In the genomic region with DNA sequence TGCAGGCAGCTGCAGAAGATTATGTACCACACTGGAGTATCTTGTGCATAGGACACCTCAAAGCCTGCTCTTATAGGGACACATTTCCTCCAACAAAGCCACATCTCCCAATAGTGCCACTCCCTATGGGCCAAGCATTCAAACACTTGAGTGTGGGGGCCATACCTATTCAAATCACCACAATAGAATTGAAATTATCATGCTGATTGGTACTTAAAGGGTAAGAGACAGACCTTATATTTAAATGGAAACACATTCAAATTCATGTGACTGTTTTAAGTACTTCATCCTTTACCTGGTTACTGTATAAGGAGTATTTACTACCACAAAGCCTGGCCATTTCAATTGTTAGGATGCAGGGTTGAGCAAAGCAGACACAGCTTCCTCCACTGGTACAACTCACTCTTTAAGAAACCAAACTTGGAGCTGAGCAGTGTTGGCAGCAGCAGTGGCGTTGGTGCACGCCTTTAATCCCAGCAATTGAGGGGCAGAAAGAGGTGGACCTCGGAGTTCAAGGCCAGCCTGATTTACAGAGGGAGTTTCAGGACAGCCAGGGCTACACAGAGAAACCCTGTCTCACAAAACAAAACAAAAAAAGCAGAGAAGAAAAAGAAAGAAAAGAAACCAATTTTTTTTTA, we compare ENCODE assay signal across 17 mouse cellular contexts. TPM values are rescaled to one million over a fixed set of nuclear protein-coding genes. Genes with fewer than 3 reads are reported as not detected.
DNase-seq lines count a peak whose midpoint lies in the region; TF ChIP-seq lines count a peak whose summit lies in the region.
"Had no signal": no experiment of that assay in that cellular context is flagged by ENCODE, and none has a peak within 500 bp of the region (broad histone marks: within the 10 kb centered on the region; RNA-seq: fewer than 3 reads in every experiment).

No protein-coding gene starts in this region.

- peaks cover 12% of the 10 kb centered on the region for H3K36me3 ChIP-seq in ES-Bruce4 (ENCODE audit: control insufficient read depth, insufficient read depth, low read length, poor library complexity, severe bottlenecking)
- peaks cover 6% of the 10 kb centered on the region for H3K36me3 ChIP-seq in ES-E14 (ENCODE audit: control insufficient read depth, insufficient read depth, low read length, poor library complexity, severe bottlenecking)

- H3K4me3 ChIP-seq in ES-Bruce4 (ENCODE audit: low read depth, low read length) (no peak overlapping the region), ES-E14 (ENCODE audit: insufficient read depth in 1 of 2, low read depth in 1 of 2, low read length in 2 of 2, poor library complexity in 1 of 2, severe bottlenecking in 1 of 2) (no peak overlapping the region)
- H3K4me3 ChIP-seq: embryonic facial prominence, embryonic 13.5 days; forebrain, embryonic 12.5 days; heart, embryonic 13.5 days; hindbrain, embryonic 12.5 days had no signal

- H3K9ac ChIP-seq in ES-Bruce4 (ENCODE audit: low read depth, poor library complexity, severe bottlenecking) (no peak overlapping the region), ES-E14 (ENCODE audit: insufficient read depth, low read depth, low read length, poor library complexity, severe bottlenecking) (no peak overlapping the region)
- H3K9ac ChIP-seq: embryonic facial prominence, embryonic 13.5 days; forebrain, embryonic 12.5 days; heart, embryonic 13.5 days; hindbrain, embryonic 12.5 days had no signal

- H3K27ac ChIP-seq in ES-Bruce4 (ENCODE audit: insufficient read depth, low read length) (peak overlapping the region; percentile 93), ES-E14 (ENCODE audit: insufficient read depth, low read depth, low read length, poor library complexity, severe bottlenecking) (peak overlapping the region; percentile 98)
- H3K27ac ChIP-seq: embryonic facial prominence, embryonic 13.5 days; forebrain, embryonic 12.5 days; heart, embryonic 13.5 days; hindbrain, embryonic 12.5 days had no signal

- H3K27me3 ChIP-seq in ES-Bruce4 (ENCODE audit: control insufficient read depth, insufficient read depth, low read length, poor library complexity, severe bottlenecking) = no peaks in the 10 kb centered on the region
- H3K27me3 ChIP-seq: embryonic facial prominence, embryonic 13.5 days; forebrain, embryonic 12.5 days; heart, embryonic 13.5 days; hindbrain, embryonic 12.5 days had no signal

- in situ Hi-C loops in ES-E14 (cut with MboI; ENCODE audit: low sequenced_read_pairs in 2 of 2, unreplicated experiment in 2 of 2) = no loop called here

- no peaks in the 10 kb centered on the region for H3K9me3 ChIP-seq in ES-Bruce4 (replicated peaks; ENCODE audit: control insufficient read depth, insufficient read depth, low read length, poor library complexity, severe bottlenecking)
- H3K9me3 ChIP-seq in ES-E14 (ENCODE audit: control insufficient read depth, insufficient read depth, low read depth, low read length) = no peaks in the 10 kb centered on the region
- H3K9me3 ChIP-seq: embryonic facial prominence, embryonic 13.5 days; forebrain, embryonic 12.5 days; heart, embryonic 13.5 days; hindbrain, embryonic 12.5 days had no signal

- TF ChIP-seq CTCF in ES-Bruce4 (IDR thresholded peaks at IDR 0.05; ENCODE audit: low read depth, low read length) = no peak

- peak; percentile 34 to 40 for DNase-seq in adrenal gland, postnatal 36 days
- no peak for DNase-seq in adrenal gland, postnatal 10 days
- DNase-seq in ES-E14 (ENCODE audit: low read depth, low spot score) = peak; percentile 86
- no peak for DNase-seq in kidney, adult 18-20 months
- no peak for DNase-seq in layer of hippocampus, postnatal 25 days (ENCODE audit: extremely low spot score in 1 of 2, low spot score in 1 of 2)
- DNase-seq: cerebellum, adult 11-12 months; cerebellum, adult 9-10 months; cerebellum, postnatal 25 days; gastrocnemius, postnatal 14 days; heart, postnatal 36 days; kidney, adult 9 months had no signal

- no peak for TF ChIP-seq POLR2A in ES-Bruce4 (IDR thresholded peaks at IDR 0.05; ENCODE audit: insufficient read depth, low read length)

- H3K4me1 ChIP-seq in ES-Bruce4 (ENCODE audit: control insufficient read depth, insufficient read depth, low read length) (peaks cover 2% of the 10 kb centered on the region), ES-E14 (ENCODE audit: control insufficient read depth in 2 of 2, insufficient read depth in 2 of 2, low read length in 2 of 2, poor library complexity in 1 of 2) (peaks cover 10 to 28% of the 10 kb centered on the region in 2 experiments)
- H3K4me1 ChIP-seq: embryonic facial prominence, embryonic 13.5 days; forebrain, embryonic 12.5 days; hindbrain, embryonic 12.5 days had no signal

- TF ChIP-seq EP300 in ES-Bruce4 (IDR thresholded peaks at IDR 0.05; ENCODE audit: insufficient read depth, low read depth, low read length) = peak; percentile 71; the same call in 1 of the 2 replicates

TF ChIP-seq in ES-E14, 5 proteins besides CTCF, POLR2A, EP300 and RAD21:
- TF ChIP-seq HCFC1 (IDR thresholded peaks at IDR 0.05; ENCODE audit: borderline replicate concordance, insufficient read depth, low read length) (no peak), CHD2 (IDR thresholded peaks at IDR 0.05; ENCODE audit: low read depth, low read length) (peak; percentile 77), ZC3H11A (IDR thresholded peaks at IDR 0.05; ENCODE audit: borderline replicate concordance, low read depth, low read length) (no peak)

RNA-seq across cellular contexts. Expression of a gene that starts 18.0 kb away (rescaled TPM):
- total RNA-seq in adrenal gland, postnatal 36 days (2021) = 10 to 100 TPM; 43.4 to 52.5 TPM
- 10 to 100 TPM; 31.8 to 39.0 TPM for total RNA-seq in adrenal gland, postnatal 10 days (2021)
- polyA plus RNA-seq in ES-Bruce4 (2011; ENCODE audit: insufficient read depth, insufficient read length, low read depth, missing spikeins) = 58.9 and 59.3 TPM in 2 replicates
- 46.8 and 52.7 TPM in 2 replicates for total RNA-seq in ES-E14 (2012; rRNA removed)
- 100 to 1,000 TPM in 1 of 2 experiments, 10 to 100 TPM in 1; 96.4 to 101 TPM for total RNA-seq in layer of hippocampus, postnatal 25 days (2021)

RNA-seq across cellular contexts. Expression of a gene that starts 39.6 kb away (rescaled TPM):
- total RNA-seq in adrenal gland, postnatal 36 days (2021) = 100 to 1,000 TPM; 146 to 253 TPM
- 100 to 1,000 TPM; 194 to 208 TPM for total RNA-seq in adrenal gland, postnatal 10 days (2021)
- polyA plus RNA-seq in ES-Bruce4 (2011; ENCODE audit: insufficient read depth, insufficient read length, low read depth, missing spikeins) = 20.4 and 23.3 TPM in 2 replicates
- 13.8 and 14.0 TPM in 2 replicates for total RNA-seq in ES-E14 (2012; rRNA removed)
- total RNA-seq in layer of hippocampus, postnatal 25 days (2021) = 10 to 100 TPM; 52.3 to 54.3 TPM

RNA-seq across cellular contexts. Expression of a gene that starts 40.6 kb away (rescaled TPM):
- 1 to 10 TPM; 3.2 to 8.6 TPM for total RNA-seq in adrenal gland, postnatal 36 days (2021)
- total RNA-seq in adrenal gland, postnatal 10 days (2021) = 10 to 100 TPM in 1 of 2 experiments, 1 to 10 TPM in 1; 9.4 to 15.8 TPM
- polyA plus RNA-seq in ES-Bruce4 (2011; ENCODE audit: insufficient read depth, insufficient read length, low read depth, missing spikeins) = 0.72 and 1.7 TPM in 2 replicates
- total RNA-seq in ES-E14 (2012; rRNA removed) = 0.31 and 0.69 TPM in 2 replicates
- 1 to 10 TPM; 5.3 to 6.1 TPM for total RNA-seq in layer of hippocampus, postnatal 25 days (2021)
- polyA plus RNA-seq: inflammation-experienced regulatory T-cells, adult 6 months had no signal

RNA-seq across cellular contexts. Expression of a gene that starts 44.4 kb away (rescaled TPM):
- total RNA-seq in adrenal gland, postnatal 36 days (2021) = 10 to 100 TPM; 25.4 to 43.7 TPM
- 10 to 100 TPM; 20.7 to 22.7 TPM for total RNA-seq in adrenal gland, postnatal 10 days (2021)
- polyA plus RNA-seq in ES-Bruce4 (2011; ENCODE audit: insufficient read depth, insufficient read length, low read depth, missing spikeins) = 3.4 and 5.6 TPM in 2 replicates
- total RNA-seq in ES-E14 (2012; rRNA removed) = 2.0 and 3.0 TPM in 2 replicates
- total RNA-seq in layer of hippocampus, postnatal 25 days (2021) = 10 to 100 TPM; 52.8 to 54.0 TPM

Comparison
In these comparisons a context has a peak if more than half of its experiments do, and no peak if none do; other contexts are left out.
1. DNase-seq: peak in adrenal gland, postnatal 36 days (2 of 2) and ES-E14 (single experiment); none in adrenal gland, postnatal 10 days (single experiment), kidney, adult 18-20 months (single experiment) and layer of hippocampus, postnatal 25 days (0 of 2).